Mouse (Mus musculus) kidney, postnatal 25 days (tissue): ENCODE results near the gene Rfxank.

Experiments used
- DNase-seq, 2 experiments: peaks; one replicate each; pipeline ENCODE4 v3.0.0; 2021; ENCODE audit warnings: mixed read lengths in 2 of 2

Gene Rfxank

DNA sequence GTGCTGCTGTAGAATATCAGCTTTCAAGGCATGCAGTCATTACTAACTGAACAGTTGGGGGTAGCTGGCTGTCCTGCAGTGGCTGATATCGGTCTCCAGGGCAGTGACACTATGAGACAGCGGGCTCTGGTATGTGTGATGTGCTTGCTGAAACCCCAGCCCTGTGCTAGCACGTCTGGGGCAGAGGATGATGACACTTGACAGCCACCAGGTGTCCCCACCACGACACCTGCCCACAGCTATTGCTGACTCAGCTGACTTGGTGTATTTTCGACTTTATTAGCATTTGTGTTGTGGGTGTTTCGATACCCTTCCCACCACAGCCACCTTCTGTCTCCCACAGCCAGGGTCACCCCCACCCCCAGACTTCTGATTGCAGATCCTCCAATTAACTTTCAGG, 34.4 kb downstream of the Rfxank start:
- peak; percentile 40 to 67 for DNase-seq

- DNase-seq: no peak
Observed at GRCm38 (mm10) chr8:70100241-70100640, 38.7 kb downstream of the Rfxank start.

DNA sequence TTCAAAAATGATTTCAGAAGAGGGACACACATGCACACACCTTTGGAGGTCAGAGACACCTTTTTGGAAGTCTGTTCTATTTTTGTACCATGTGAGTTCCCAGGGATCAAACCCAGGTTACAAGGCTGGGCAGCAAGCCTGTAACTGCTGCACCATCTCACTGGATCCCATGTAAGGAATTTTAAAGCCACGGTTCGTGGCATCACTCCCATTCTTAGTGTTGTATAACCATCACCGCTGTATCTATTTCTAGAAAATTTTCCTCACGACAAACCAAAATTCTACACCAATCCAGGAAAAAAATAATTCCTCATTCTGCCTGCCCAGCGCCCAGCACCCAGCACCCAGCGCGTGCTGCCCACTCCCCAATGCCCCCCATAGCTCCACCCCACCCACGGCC, 39.7 kb downstream of the Rfxank start:
- no peak for DNase-seq

- no peak for DNase-seq
Observed at GRCm38 (mm10) chr8:70092786-70093185, 46.2 kb downstream of the Rfxank start.

DNA sequence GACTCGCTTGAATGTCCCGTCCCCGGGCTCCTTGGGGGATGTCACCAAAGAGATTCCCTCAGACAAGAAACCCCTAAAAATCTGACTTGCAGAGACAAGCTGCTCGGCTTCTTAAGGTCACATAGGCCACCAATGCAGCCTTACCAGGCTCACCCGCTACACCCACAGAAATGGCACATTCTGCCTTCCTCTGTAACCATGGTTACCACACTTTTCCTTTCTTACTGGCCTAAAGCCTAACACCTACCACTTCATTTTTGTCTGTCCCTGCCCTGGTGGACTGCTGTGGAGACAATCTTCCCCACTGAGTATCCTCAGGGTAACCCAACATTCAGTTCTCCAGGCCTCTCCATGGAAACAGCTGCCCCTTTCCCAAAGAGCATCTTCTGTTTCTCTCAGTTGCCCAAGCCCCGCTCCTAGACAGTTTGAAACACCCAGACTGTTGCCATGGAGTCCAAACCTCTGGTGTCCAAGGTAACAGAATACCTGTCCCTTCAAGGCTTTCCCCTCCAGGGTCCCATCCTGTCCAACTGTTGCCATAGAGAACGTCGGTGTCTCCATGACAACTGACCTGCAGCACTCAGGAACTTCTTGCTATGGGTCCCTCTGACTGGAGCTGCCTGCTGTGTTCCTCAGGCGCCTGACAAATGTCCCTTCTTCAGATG, 49.5 kb downstream of the Rfxank start:
- DNase-seq: no peak

GRCm38 (mm10) chr8:70087836-70088650, 50.9 kb downstream of the Rfxank start:
- peak; percentile 46 to 51 for DNase-seq

- peak in 1 of 2 experiments; percentile 52 for DNase-seq
Observed at GRCm38 (mm10) chr8:70087237-70087636, 51.7 kb downstream of the Rfxank start.

- DNase-seq: no peak
Observed at GRCm38 (mm10) chr8:70086151-70086550, 52.8 kb downstream of the Rfxank start.

DNA sequence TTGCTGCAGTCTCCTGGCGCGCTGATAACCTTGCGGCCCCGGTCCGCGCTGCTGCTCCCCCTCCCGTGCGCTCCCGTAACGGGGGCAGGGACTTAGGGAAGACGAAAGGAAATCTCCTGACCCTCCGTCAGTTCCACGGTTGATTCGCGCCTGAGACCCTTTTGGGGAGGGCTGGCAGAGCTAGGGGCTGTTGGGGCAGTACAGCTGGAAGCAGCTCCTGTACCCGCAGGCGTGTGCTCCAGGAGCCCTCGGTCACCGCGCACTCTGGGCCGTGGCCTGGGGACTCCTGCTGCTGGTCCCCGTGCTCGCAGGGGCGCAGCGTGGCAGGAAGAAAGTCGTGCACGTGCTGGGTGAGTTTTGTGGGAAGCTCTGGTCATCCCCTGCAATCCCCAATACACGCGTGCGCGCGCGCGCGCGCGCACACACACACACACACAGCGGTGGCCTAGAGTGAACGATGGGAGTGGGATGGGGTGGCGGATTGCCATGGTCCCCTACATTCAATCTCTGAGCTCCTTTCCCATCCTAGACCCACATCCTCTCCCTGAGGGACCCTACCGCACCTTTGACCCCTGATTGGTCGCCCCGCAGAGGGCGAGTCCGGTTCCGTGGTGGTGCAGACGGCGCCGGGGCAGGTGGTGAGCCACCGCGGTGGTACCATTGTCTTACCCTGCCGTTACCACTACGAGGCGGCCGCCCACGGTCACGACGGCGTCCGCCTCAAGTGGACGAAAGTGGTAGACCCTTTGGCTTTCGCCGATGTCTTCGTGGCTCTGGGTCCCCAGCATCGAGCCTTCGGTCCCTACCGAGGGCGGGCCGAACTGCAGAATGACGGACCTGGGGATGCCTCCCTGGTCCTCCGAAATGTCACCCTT, 54.5 kb downstream of the Rfxank start:
- no peak for DNase-seq

DNA sequence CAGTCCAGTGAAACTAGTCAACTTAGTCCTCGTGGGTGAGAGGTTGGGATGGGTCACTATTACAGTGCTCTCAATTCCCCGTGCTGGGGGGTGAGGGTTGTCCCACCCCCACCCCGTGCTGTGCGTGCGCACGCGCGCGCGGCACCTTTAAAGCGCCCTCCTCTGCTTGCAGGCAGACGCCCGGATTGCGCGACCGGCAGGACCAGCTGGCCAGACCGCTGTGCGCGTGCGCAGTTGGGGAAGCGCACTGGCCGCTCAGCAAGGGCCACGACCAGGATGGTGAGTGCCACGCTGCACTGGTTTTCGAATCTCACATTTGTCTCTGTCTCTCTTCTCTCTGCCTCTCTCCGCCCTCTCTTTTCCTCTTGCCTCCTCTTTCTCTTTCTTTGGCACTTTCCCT, 55.7 kb downstream of the Rfxank start, which contains the start of gene Hapln4:
Gene Hapln4, plus strand, starts transcription at position 173 of the 400 bp plus-strand sequence.
- peak; percentile 54 to 72 for DNase-seq

GRCm38 (mm10) chr8:70081976-70082375, 57.0 kb downstream of the Rfxank start:
- no peak for DNase-seq
